ENCODE assay signal across 46 mouse cellular contexts in genomic region chr2:153974582-153974981, GRCm38 (mm10). TPM values are rescaled to one million over a fixed set of nuclear protein-coding genes. Genes with fewer than 3 reads are reported as not detected.
"Had no signal": no experiment of that assay in that cellular context is flagged by ENCODE, and none has a peak within 500 bp of the region (broad histone marks: within the 10 kb centered on the region; RNA-seq: fewer than 3 reads in every experiment).

Gene Bpifa6 (plus strand): TSS chr2:153974945.

- ATAC-seq: liver, embryonic 12.5 days; liver, postnatal 0 days; lung, postnatal 0 days; midbrain, embryonic 13.5 days; midbrain, embryonic 15.5 days; midbrain, embryonic 16.5 days had no signal

- H3K9me3 ChIP-seq: limb, embryonic 10.5 days; limb, embryonic 12.5 days; limb, embryonic 13.5 days; limb, embryonic 15.5 days; liver, embryonic 12.5 days; liver, embryonic 13.5 days; liver, embryonic 15.5 days; lung, embryonic 15.5 days; megakaryocyte, embryonic 14.5 days; midbrain, embryonic 10.5 days; midbrain, embryonic 12.5 days; midbrain, embryonic 13.5 days; midbrain, embryonic 15.5 days had no signal

- H3K4me1 ChIP-seq: limb, embryonic 10.5 days; limb, embryonic 12.5 days; limb, embryonic 13.5 days; limb, embryonic 15.5 days; liver, embryonic 12.5 days; liver, embryonic 13.5 days; liver, embryonic 15.5 days; lung, embryonic 15.5 days; megakaryocyte, embryonic 14.5 days; midbrain, embryonic 10.5 days; midbrain, embryonic 12.5 days; midbrain, embryonic 13.5 days; midbrain, embryonic 15.5 days had no signal

- H3K36me3 ChIP-seq: limb, embryonic 10.5 days; limb, embryonic 12.5 days; limb, embryonic 13.5 days; limb, embryonic 15.5 days; liver, embryonic 12.5 days; liver, embryonic 13.5 days; liver, embryonic 15.5 days; lung, embryonic 15.5 days; midbrain, embryonic 10.5 days; midbrain, embryonic 12.5 days; midbrain, embryonic 13.5 days; midbrain, embryonic 15.5 days had no signal

- H3K4me2 ChIP-seq: limb, embryonic 12.5 days; limb, embryonic 13.5 days; limb, embryonic 15.5 days; liver, embryonic 11.5 days; liver, embryonic 12.5 days; liver, embryonic 13.5 days; liver, embryonic 15.5 days; lung, embryonic 14.5 days; lung, embryonic 15.5 days; midbrain, embryonic 11.5 days; midbrain, embryonic 12.5 days; midbrain, embryonic 13.5 days; midbrain, embryonic 15.5 days had no signal

- H3K4me3 ChIP-seq: limb, embryonic 10.5 days; limb, embryonic 12.5 days; limb, embryonic 13.5 days; limb, embryonic 15.5 days; liver, embryonic 12.5 days; liver, embryonic 13.5 days; liver, embryonic 15.5 days; lung, embryonic 15.5 days; megakaryocyte, embryonic 14.5 days; midbrain, embryonic 10.5 days; midbrain, embryonic 12.5 days; midbrain, embryonic 13.5 days; midbrain, embryonic 15.5 days; myocyte had no signal

- H3K27me3 ChIP-seq: limb, embryonic 12.5 days; limb, embryonic 13.5 days; limb, embryonic 15.5 days; liver, embryonic 12.5 days; liver, embryonic 13.5 days; liver, embryonic 15.5 days; lung, embryonic 15.5 days; midbrain, embryonic 12.5 days; midbrain, embryonic 13.5 days; midbrain, embryonic 15.5 days had no signal

- H3K27ac ChIP-seq: limb, embryonic 10.5 days; limb, embryonic 12.5 days; limb, embryonic 13.5 days; limb, embryonic 15.5 days; liver, embryonic 12.5 days; liver, embryonic 13.5 days; liver, embryonic 14.5 days; liver, embryonic 15.5 days; lung, embryonic 15.5 days; macrophage; midbrain, embryonic 10.5 days; midbrain, embryonic 12.5 days; midbrain, embryonic 13.5 days; midbrain, embryonic 15.5 days had no signal

- DNase-seq: left cerebral cortex, postnatal 4 days; liver; liver, embryonic 13.5 days; liver, postnatal 0 days; lung, adult 18-20 months; lung, adult 2 months; lung, embryonic 14.5 days; lung, postnatal 10 days; lung, postnatal 14 days; lung, postnatal 36 days; lung, postnatal 4 days; midbrain, embryonic 14.5 days had no signal

- H3K9ac ChIP-seq: limb, embryonic 12.5 days; limb, embryonic 13.5 days; limb, embryonic 15.5 days; liver, embryonic 12.5 days; liver, embryonic 13.5 days; liver, embryonic 14.5 days; liver, embryonic 15.5 days; liver, postnatal 0 days; lung, embryonic 14.5 days; lung, embryonic 15.5 days; midbrain, embryonic 12.5 days; midbrain, embryonic 13.5 days; midbrain, embryonic 15.5 days had no signal

RNA-seq across cellular contexts. Expression of gene Bpifa6, which starts in this region (rescaled TPM):
- total RNA-seq: left cerebral cortex, postnatal 10 days; left cerebral cortex, postnatal 14 days; left cerebral cortex, postnatal 25 days; left cerebral cortex, postnatal 36 days; left cerebral cortex, postnatal 4 days; liver, adult 2 months; megakaryocyte progenitor cell, adult 5-6 weeks; megakaryocyte, adult 5-6 weeks; megakaryocyte-erythroid progenitor cell, adult 5-6 weeks; midbrain, postnatal 0 days; monocyte, adult 5-6 weeks had no signal
- polyA plus RNA-seq: limb, embryonic 10.5 days; limb, embryonic 11.5 days; limb, embryonic 12.5 days; limb, embryonic 13.5 days; limb, embryonic 14.5 days; limb, embryonic 15.5 days; liver, adult 2 months; liver, embryonic 11.5 days; liver, embryonic 12.5 days; liver, embryonic 13.5 days; liver, embryonic 14.5 days; liver, embryonic 15.5 days; liver, embryonic 16.5 days; liver, postnatal 0 days; lung, adult 2 months; lung, embryonic 14.5 days; lung, embryonic 15.5 days; lung, embryonic 16.5 days; lung, postnatal 0 days; macrophage; midbrain, embryonic 10.5 days; midbrain, embryonic 11.5 days; midbrain, embryonic 12.5 days; midbrain, embryonic 13.5 days; midbrain, embryonic 14.5 days; midbrain, embryonic 15.5 days; midbrain, embryonic 16.5 days; midbrain, postnatal 0 days; myocyte; neural tube, embryonic 11.5 days had no signal
